Mouse (Mus musculus) yolk sac, embryonic 10.5 days (tissue): ENCODE measurements around the gene Ros1.

Experiments used
- DNase-seq: peaks from one replicate; pipeline ENCODE4 v3.0.0-alpha.2; 2017; ENCODE audit warnings: low spot score

Ros1 gene

DNA sequence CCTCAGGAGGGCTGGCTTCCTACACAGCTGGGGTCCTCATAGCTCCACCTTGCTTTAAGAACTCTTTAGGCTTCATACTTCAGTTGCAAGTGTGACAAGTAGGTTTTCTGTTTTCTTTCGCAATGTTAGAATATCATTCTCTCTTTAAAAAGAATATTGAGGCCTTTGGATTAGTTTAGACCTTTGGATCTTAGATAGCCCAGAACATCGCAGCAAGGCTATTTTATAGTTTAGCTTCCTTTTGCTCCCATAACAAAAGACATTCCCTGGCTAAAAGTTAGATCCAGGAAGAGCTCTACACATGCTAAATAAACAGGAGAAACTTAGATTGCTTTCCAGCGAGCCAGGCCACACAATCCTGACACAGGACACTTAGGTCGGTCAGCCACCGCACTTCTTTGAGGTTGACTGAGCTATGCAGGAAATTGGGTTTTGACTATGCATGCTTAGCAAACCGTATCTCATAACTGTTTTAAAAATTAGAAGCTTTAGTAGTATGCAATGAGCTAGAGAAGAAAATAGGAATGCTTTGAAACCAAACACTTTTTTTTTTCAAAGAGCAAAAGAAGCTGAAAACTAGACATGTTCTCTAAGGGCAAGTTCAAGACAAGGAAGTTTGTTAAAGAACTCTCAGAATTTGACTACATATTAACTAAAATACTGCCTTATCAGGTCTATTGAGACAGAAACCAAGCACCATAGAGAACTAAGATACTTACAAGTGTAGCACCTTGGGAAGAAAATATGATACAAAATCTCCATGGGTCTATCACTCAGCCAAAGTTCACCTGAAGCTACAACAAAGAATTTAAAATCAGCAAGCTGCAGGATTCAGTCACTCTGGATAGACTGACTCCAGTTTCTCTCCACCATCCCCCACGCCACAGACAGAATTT lies at the start of gene Ros1:
Ros1 (minus strand) TSS at position 288 of the 896 bp plus-strand sequence.
- no peak for DNase-seq

- DNase-seq = no peak
These were observed 47.8 kb upstream of the Ros1 start for GRCm38 (mm10) chr10:52242680-52243323.

DNA sequence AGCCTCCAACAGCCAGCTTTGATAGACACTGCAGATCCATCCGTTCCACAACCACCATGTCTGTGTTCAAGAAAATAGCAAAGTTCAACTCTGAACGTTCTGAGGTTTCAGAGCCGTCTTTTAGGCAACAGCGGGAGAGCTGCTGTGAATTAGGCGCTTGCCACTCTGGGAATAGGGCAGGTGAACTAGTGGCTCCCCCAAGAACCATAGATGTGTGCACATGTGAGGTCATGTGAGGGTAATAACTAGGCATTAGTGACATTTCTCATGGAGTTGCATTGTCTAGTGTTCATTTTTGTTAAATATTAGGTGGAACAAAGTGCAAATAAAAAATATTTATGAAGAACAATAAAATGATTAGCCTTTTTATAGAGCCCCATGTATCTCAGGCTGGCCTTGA lies 47.0 kb upstream of the Ros1 start:
- DNase-seq = no peak

GRCm38 (mm10) chr10:52235461-52235860 lies 40.4 kb upstream of the Ros1 start:
- no peak for DNase-seq

DNA sequence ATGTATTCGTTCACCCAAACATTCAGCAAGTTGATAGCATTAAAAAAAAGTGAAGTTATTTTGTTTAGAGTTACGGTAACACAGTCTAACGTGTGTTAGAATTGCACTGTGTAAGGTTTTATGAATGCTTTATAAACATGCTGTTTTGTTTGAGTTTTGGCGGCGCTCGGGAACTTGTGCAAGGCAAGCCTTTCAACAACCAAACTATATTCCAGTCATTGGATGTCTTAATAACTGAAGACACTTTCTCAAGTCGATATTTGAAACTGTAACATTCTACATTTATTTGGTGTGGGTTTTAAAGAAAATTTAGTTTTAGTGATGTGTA lies 39.6 kb upstream of the Ros1 start:
- no peak for DNase-seq

DNA sequence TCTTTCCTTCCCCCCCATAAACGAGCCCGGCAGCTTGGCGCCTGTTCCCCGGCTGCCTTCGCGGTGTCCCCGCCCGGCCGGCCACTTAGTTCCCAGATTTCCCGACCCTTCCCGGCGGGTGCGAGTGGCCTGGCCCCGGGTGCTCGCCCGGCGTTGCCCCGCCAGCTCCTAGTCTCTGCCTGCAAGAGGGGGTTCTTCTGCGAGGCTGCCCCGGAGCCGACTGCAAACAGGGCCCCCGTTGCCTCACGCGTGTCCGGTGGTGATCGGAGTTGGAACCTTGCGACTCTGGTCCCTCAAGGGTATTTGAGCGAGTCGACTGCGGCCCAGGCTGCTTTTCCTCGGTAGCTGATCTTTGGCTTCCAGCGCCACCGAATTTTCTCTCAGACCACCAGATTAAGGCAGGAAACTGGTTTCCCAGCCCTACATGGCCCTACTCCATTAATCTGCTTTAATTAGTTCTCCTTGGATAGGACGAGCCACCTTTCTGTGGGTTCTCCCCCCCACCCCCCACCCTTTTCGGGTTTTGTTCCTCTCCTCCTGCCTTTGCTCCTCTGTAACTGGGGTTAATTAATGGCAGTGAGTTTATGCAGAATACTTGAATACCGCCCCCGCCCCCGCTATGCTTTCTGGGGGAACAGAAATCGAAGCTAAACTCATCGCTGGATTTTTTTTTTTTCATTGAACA lies 39.1 kb upstream of the Ros1 start:
- no peak for DNase-seq

DNA sequence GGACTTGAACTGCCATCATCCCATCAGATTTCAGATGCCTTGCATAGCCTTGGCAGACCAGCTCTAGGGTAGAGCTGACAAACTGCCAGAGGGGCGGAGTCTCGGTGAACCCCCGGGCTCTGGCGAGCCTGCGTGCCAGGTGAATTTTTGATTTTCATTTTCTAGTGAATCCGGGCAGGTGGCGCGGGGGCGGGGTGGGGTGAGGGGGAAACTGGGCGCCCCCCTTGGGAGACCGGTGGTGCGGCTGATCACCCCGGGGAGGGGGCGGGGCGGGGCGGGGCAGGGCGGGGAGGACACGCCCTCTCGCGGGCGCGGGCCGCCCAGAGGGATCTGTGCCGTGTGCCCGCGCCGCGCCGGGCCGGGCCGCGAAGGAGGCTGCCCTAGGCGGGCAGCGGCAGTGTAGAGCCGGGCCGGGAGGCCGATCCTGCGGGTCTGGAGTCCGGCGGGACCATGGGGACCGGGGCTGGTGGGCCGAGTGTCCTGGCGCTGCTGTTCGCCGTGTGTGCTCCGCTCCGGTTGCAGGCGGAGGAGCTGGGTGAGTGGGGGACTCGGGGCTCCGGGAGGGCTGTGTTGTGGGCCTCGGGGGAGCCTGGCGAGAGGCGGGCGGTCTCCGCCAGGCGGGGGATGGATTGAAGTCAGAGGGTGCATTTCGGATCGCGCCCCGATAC lies 38.4 kb upstream of the Ros1 start, which contains the start of gene Dcbld1:
Dcbld1 (plus strand) TSS at position 319 of the 668 bp plus-strand sequence.
- DNase-seq = peak; percentile 84

- DNase-seq = peak; percentile 86
These were observed 37.4 kb upstream of the Ros1 start for GRCm38 (mm10) chr10:52232196-52233176.

DNA sequence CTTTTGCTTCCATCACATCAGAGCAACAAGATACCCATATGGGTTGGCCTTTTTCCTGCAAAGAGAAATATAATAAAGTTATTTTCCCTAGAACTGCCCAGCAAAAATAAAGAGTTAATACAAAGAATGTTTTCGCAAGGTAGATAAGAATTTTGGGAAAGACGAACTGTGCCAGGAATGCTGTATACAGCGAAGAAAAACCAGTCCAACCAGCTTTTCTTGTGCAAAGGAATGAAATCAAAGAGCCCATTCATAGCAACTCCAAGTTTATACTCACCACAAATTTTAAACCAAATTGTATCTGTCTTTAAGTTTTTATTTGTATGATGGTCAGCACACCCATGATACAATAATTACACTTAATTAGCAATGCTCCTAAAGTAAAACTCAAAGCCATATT lies 24.6 kb upstream of the Ros1 start:
- DNase-seq = no peak

DNA sequence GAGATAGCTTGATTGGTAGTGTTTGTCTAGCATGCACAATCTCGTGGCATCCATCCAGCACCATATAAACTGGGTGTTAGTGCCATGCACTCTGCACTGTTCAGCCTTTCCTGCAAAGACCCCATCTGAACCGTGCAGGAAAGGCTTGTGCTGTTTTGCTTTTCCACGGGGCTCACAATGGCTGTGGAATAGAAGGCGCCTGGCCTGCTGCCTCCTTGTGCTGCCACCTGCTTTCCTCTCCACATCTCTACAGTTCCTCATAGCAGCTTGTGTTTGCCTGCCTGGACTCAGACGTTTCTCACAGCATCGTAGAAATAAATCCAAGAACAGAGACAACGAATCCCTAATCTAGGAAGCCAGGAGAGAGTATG lies 22.5 kb upstream of the Ros1 start:
- DNase-seq = no peak

- peak; percentile 44 for DNase-seq
These were observed 21.9 kb upstream of the Ros1 start for GRCm38 (mm10) chr10:52216797-52217563.

- DNase-seq = no peak
These were observed 20.3 kb upstream of the Ros1 start for GRCm38 (mm10) chr10:52215267-52215818.

- no peak for DNase-seq
These were observed 9.0 kb upstream of the Ros1 start for GRCm38 (mm10) chr10:52204006-52204405.

DNA sequence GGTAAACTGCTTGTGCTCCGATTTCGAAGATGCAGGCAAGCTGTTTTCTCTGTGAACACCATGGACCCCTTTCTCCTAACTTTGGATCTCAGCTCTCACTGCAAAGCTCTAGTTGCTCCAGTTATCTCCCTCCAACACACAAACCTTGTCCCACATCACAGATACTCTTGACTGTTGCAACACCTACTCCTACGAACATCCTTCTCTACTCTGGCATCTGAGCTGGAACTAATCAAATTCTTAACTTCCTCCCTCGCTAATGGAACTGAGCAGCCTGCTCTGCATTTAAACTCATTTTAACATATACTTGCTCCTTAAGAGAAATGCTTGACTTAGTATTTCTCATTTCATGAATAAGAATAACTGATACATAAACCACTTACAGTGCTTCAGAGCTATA lies 9.1 kb downstream of the Ros1 start:
- DNase-seq = no peak

DNA sequence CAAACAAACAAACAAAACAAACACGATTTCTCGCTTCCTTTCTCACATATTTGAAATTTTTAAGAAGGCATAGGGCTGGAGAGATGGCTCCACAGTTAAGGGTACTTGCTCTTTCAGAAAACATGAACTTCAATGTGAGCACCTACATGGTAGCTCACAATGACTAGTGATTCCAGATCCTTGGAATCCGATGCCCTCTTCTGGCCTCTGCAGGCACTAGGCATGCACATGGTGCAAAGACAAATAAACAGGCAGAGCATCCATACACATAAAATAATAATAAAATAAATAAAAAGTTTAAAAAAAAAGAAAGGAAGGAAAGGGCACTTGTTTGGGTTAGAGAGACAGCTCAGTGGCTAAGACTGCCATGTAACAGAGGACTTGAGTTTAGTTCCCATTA lies 12.2 kb downstream of the Ros1 start:
- no peak for DNase-seq

GRCm38 (mm10) chr10:52174376-52174775 lies 20.7 kb downstream of the Ros1 start:
- DNase-seq = peak; percentile 63

DNA sequence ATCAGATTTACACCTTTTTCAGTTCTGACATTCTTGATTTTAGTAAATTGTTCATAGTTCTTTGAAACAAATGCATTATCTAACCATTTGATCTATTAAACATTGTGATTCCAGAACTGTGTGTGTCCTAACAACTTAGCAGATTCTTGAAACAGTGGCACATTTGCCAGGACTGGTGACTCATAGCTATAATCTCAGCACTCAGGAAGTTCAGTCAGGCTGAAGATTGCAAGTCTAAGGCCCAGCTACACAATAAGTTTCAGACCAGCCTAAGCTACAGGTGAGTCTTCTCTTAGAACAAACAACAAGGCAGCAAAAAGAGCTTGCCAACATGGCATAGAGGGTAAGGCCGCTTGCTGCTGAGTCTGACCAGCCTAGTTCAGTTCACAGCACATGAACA lies 24.6 kb downstream of the Ros1 start:
- DNase-seq = no peak

- no peak for DNase-seq
These were observed 25.2 kb downstream of the Ros1 start for GRCm38 (mm10) chr10:52169841-52170240.

DNA sequence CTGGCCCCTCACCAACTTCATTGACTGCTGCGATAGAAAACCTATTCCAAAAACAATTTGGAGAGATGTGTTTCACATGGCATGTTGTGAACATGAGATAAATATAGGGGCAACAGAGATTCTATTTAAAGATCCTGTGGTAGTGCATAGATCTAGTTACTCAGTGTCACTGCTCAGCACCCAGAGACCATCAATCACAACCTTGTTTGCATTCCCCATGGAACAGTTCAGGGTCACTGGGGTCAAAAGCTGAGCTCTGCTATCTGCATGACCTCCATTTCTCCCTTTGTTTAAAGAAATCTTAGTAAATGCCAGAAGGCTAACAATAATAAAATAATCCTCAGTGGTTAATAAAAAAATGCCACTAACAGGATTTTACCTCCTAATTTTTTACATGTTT lies 29.7 kb downstream of the Ros1 start:
- peak; percentile 67 for DNase-seq

DNA sequence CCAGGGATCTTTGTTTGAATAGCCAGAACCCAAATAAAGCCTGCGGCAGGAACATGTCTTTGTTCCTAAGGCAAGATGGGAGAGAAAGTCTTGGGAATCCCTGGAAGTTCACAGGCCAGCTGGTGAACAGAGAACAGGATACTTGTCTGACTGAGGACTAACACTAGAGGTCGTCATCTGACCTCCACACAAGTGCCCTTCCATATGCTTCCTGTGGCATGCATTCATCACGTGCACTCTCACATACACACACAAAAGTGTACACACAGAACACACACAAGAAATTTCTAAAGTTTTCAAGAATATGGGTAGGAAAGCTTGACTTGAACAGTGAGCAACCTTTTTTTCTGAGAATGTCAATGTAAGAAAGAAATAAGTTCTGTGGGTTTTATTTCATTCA lies 34.4 kb downstream of the Ros1 start:
- DNase-seq = no peak
